Mouse (Mus musculus) brain, embryonic 14.5 days (tissue): ENCODE data around the gene Il1f5. TPM values are rescaled to one million over a fixed set of nuclear protein-coding genes. Genes with fewer than 3 reads are reported as not detected.

Experiments used
- DNase-seq: peaks from one replicate; pipeline ENCODE4 v3.0.0-alpha.2; 2011; ENCODE audit warnings: low read depth
- CTCF ChIP-seq: fragments of 200-500 bp; IDR thresholded peaks from 2 replicates; pipeline ENCODE4 v1.5.1; 2012; ENCODE audit warnings: inconsistent platforms, mild to moderate bottlenecking, moderate library complexity, borderline replicate concordance; ENCODE audit not compliant: insufficient read depth, insufficient read length; ENCODE audit errors: extremely low read depth
- POLR2A ChIP-seq: fragments of 200-500 bp; IDR thresholded peaks from 2 replicates; pipeline ENCODE4 v1.6.1; 2012; ENCODE audit warnings: mild to moderate bottlenecking, inconsistent platforms, borderline replicate concordance; ENCODE audit not compliant: poor library complexity, insufficient read depth, insufficient read length, severe bottlenecking; ENCODE audit errors: extremely low read depth
- polyA plus RNA-seq: library from polyadenylated mRNA; depleted of rRNA; stranded (reverse); fragments of >200 nt; gene quantifications from 2 replicates; pipeline ENCODE4 v1.2.3, GENCODE M21; 2012; rRNA removed

Il1f5 gene
- 0.07 TPM in 1 of 2 replicates, not detected in the other for polyA plus RNA-seq

DNA sequence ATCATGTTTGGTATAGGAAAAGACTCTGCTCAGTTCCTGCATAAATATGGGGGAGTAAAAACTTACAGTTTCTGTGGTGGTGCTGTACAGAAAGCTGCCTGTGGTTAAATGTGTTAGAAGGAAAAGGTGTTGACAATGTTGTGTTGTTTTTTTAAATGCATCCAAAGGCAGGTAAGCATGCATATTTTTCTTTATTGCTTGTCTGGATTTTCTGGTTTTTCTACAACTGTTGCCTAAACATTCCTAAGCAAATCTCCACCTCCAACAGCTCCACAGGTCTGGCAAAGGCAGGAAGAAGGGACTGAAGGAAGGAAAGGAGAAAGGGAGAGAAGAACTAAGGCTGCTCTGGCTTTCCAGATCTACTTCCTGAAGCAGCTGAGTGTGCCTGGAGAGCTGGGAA is at the start of gene Il1f5:
TSS of gene Il1f5 (plus strand) at position 301 of the 400 bp plus-strand sequence.
- TF ChIP-seq POLR2A, result no peak
- no peak for TF ChIP-seq CTCF
- DNase-seq, result no peak

DNA sequence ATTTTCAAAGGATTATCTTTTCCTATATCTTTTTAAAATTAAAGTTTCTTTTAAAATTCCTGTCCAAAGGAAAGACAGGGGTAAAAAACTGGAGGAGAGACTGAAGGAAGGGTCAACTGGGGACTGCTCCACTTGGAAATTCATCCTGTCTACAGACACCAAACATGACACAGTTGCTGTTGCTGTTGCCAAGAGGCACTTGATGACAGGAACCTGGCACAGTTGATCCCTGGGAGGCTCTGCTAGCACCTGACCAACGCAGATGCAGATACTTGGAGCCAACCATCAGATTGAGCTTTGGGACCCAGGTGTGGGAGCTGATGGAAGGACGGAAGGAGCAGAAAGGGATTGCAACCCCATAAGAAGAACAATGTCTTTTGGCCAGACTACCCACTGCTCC is 49.6 kb upstream of the Il1f5 start:
- TF ChIP-seq POLR2A (no peak), CTCF (no peak)

GRCm38 (mm10) chr2:24267503-24267902 is 9.3 kb upstream of the Il1f5 start:
- no peak for DNase-seq
- TF ChIP-seq CTCF, result no peak
- no peak for TF ChIP-seq POLR2A

More for the DNA sequence above, 49.6 kb upstream of the Il1f5 start:
- no peak for DNase-seq

- no peak for DNase-seq
- TF ChIP-seq POLR2A (no peak), CTCF (no peak)
Observed at GRCm38 (mm10) chr2:24273619-24274018, 3.1 kb upstream of the Il1f5 start.

DNA sequence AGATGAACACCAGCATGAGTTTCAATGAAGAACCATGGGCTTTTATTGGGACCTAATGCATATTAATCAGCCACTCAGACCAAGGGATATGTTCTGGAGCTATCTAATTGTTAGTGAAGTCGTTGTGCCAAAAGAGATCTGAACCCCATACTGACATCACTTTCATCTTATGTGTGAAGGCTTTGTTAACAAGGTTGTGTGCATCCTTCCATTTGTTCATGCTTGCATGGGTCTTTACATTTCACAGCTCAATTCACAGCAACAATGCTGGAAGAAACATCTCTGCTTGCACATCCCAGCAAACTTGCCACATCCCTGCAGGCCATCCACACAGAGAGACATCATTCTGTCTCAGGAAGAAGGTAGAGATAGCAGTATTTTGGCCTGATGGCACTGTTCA is 1.6 kb upstream of the Il1f5 start:
- peak; percentile 1 for DNase-seq
- TF ChIP-seq POLR2A, result no peak
- no peak for TF ChIP-seq CTCF

- DNase-seq, result no peak
- TF ChIP-seq POLR2A (no peak), CTCF (no peak)
Observed at GRCm38 (mm10) chr2:24290896-24291295, 14.1 kb downstream of the Il1f5 start, which contains the start of gene Il1f10. TSS of gene Il1f10 (plus strand) at chr2:24291196.

DNA sequence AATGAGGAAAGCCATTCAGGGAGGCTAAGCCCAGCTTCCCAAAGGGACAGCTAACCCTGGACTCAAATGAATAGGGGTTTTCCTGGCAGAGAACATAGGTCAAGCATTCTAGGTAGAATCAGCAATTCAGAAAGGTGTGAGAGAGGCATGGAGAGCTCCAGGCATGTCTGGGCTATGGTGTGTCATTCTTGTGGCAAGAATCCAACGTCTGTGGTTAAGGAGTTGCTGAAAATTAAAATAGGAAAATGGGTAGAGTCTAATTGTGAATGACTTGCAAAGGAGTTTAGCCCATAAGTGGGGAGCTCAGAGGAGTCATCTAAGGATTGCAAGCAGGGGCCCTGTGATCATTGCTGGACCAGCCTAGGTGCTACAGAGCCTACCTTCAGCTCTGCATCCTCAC is 17.9 kb downstream of the Il1f5 start:
- TF ChIP-seq CTCF (no peak), POLR2A (no peak)
- DNase-seq, result no peak

GRCm38 (mm10) chr2:24296837-24297236 is 20.1 kb downstream of the Il1f5 start:
- no peak for TF ChIP-seq POLR2A
- TF ChIP-seq CTCF, result peak; percentile 64; the same call in 1 of the 2 replicates
- DNase-seq, result peak; percentile 82

- TF ChIP-seq POLR2A (no peak), CTCF (no peak)
- DNase-seq, result no peak
Observed at GRCm38 (mm10) chr2:24311302-24312001, 34.7 kb downstream of the Il1f5 start.

- no peak for TF ChIP-seq POLR2A
- no peak for TF ChIP-seq CTCF
- no peak for DNase-seq
Observed at GRCm38 (mm10) chr2:24316919-24317318, 40.2 kb downstream of the Il1f5 start.

DNA sequence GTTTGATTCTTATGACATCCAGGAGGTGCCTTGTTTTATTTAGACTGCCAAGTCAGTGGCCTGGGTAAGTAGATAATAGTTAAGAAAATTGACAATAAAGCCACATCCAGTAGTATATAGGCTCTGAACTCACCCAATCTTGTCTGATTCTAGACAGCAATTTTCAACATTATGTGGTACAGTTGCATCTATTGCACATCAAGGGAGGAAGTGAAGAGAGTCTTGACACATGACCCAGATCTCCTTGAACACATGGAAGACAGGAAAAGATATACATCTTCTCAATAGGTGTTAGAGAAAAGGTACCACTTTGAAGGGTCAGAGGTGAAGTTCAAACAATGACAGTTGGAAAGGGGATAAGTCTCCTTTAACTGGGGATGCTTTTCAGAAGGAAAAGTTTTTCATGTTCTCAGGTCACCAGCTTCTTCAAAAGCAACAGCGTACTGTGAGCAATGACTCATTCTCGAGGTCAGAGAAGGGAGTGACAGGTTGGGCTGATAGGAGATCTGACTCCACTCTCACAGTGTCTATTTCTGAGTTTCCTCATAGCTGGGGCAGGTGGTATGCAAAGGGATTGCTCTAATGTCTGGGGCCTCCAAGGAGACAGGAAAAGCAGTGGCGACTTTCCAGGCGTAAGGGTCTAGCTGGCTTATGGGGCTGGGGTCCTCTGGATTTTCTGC is 41.3 kb downstream of the Il1f5 start:
- no peak for DNase-seq
- no peak for TF ChIP-seq POLR2A
- no peak for TF ChIP-seq CTCF

Other genes starting within 250 kb of the Il1f5 start
- gene Hnmt, start 227.6 kb upstream of the Il1f5 start, polyA plus RNA-seq, result 1.6 and 2.5 TPM in 2 replicates
- not detected in 2 replicates for gene Tbpl2, start 180.4 kb upstream of the Il1f5 start, polyA plus RNA-seq
- not detected in 2 replicates for gene Il1f8, start 123.8 kb upstream of the Il1f5 start, polyA plus RNA-seq
- not detected in 2 replicates for gene Il1f9, start 90.5 kb upstream of the Il1f5 start, polyA plus RNA-seq
- not detected in 2 replicates for gene Il1f6, start 61.5 kb upstream of the Il1f5 start, polyA plus RNA-seq
- not detected in 2 replicates for gene Il1f10, start 14.2 kb downstream of the Il1f5 start, polyA plus RNA-seq
- gene Il1rn, start 59.9 kb downstream of the Il1f5 start, polyA plus RNA-seq, result 0.08 and 0.15 TPM in 2 replicates
- 0.42 and 0.53 TPM in 2 replicates for gene Psd4, start 90.6 kb downstream of the Il1f5 start, polyA plus RNA-seq
- 1.9 and 9.4 TPM in 2 replicates for gene Pax8, start 198.6 kb downstream of the Il1f5 start, polyA plus RNA-seq